Mouse (Mus musculus): Measurements from ENCODE around the gene Mmp14.

Gene Mmp14

DNA sequence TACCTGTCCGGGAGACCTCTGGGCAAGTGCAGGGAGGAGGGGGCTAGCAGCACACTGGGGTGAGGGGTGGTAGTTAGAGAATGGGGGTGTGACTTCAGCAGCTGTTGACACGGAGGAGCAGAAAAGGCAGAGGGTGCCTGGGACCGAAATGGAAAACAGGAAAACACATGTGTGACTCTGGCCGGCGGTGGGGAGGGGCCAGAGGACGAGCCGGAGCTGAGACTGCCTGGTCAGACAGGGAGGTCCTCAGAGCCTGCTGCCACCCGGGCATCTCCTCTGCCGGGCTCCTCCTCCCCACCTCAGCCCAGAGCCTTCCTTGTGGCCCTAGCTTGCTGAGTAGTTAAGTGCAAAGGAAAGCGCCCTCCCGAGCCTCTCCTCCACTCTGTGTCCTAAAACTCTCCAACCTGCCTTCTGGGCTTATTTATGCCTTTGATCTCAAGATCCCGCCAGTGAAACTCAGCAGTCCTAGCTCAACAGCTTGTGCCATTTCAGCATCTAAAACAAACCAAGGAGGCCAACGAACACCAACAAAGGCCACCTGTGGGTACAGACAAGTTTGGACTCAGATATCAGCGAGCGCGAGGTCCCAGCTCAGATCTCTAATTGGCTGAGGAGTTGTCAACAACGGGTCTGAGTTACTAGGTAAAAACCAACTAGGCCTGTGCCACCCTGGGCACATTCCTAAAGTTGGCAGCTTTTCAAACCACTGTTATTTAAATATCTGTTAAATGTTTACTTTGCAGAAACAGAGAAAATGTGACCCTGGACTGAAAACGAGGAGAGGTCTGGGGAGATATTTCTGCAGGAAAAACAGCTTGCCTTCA is 17.3 kb upstream of the Mmp14 start:
- peak; percentile 71 for DNase-seq (ENCODE audit: low read depth, low spot score)

DNA sequence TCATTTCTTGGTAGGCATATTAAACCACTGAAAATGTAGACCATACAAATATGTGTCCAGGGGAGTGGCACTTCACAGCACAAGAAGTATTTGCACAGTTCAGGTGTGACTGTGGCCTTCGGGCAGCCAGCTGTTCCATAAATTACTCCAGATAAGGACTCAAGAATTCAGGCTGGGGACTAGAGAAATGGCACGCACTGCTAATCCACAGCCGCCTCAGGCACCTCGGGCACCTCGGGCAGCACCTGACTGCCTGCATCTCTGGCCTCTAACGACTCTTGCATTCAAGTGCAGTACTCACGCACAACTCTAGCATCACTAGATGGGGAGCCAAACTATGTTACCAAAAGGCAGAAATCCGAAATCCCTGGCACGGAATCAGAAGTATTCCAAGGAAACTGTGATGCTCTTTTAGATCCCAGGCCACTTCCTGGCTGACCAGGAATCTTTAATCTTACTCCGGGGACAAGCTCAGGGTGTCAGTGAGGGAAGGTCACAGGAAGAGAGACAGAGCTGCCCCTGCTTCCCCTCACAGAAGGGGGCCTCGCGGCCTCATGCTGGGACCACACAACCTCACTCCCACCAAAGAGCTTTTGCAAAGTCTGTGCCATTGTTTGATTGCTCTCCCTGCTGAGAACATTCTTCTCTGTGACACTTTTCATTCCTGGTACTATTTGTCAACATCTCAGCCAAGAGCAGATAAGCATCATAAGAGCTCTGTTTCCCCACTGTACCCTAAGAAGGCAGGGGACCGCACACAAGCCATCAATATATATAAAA is 16.0 kb upstream of the Mmp14 start:
- peak; percentile 55 for DNase-seq (ENCODE audit: low read depth, low spot score)

DNA sequence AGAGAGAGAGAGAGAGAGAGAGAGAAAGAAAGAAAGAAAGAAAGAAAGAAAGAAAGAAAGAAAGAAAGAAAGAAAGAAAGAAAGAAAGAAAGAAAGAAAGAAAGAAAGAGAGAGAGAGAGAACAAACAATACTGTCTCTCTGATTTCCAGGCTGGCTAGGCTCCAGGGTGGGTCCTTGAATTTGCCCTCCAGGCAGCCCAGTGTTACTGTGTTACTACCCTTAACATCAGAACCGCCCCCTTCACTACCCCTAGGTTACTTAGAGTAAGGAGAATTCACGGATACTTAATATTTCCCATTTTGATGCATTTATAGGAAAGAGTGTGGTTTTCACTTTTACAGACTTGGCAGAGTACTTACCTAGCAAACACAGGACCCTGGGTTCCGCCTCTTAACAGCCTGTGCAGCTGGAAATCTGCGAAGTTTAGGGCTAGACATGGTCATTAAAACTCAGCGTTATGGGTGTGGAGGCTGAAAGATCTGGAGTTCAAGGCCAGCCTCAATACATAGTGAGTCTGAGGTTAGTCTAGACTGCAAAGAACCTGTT is 15.1 kb upstream of the Mmp14 start:
- no peak for DNase-seq (ENCODE audit: low read depth, low spot score)

GRCm38 (mm10) chr14:54416830-54417229 is 14.6 kb upstream of the Mmp14 start:
- peak; percentile 64 for DNase-seq (ENCODE audit: low read depth, low spot score)

DNA sequence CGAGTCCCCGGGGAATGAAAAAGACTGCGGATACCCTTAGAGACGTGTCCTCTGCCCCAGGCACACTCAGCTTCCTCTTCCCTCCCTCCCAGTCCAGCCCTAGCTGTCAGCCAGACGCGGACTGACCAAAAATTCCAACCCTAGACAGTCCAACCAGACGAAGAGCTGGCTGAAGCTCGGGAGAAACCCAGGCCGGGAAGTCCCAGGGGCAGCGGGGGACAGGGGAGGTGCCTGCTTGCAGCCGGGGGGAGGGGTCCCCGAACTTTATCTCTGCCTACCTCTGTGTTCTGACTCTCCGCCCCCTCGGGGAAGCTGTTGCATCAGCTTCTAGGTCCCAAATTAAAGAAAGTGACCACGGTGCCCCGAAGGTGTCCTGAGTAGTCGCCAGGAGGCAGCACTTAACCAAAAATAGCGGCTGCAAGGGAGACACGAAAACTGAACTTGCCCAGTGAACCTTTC is 13.8 kb upstream of the Mmp14 start, which contains the start of gene Slc7a7:
Gene Slc7a7 (minus strand): TSS at position 158 of the 459 bp plus-strand sequence.
- DNase-seq (ENCODE audit: low read depth, low spot score): peak; percentile 89

DNA sequence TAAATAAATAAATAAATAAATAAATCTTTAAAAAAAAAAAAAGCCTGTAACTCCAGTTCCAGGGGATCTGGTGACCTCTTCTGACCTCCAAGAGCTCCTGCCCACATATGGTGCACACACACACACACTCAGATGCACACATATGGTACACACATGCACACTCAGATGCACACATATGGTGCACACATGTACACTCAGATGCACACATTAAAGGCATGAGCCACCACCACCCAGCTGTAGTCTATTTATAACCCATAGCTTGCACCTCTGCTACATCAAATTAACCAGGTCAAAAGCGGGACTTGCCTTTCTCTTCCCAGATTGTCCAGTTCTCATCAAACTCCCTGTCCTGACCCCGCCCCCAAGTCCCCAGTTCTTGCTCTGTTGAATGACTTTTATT is 10.4 kb upstream of the Mmp14 start:
- no peak for DNase-seq (ENCODE audit: low read depth, low spot score)

DNA sequence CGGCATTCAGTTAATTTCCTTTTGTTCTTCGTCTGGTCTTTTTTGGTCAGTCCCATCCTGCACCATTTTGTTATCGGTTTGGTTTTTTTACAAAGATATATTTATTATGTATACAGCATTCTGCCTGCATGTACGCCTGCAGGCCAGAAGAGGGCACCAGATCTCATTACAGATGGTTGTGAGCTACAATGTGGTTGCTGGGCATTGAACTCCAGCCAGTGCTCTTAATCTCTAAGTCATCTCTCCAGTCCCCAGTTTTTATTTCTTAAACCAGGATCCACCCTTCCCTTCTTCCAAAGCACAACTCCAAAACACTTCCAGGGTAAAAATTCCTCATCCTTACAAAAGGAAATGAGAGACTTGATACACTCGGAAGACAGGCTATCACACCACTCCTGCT is 8.0 kb upstream of the Mmp14 start:
- DNase-seq (ENCODE audit: low read depth, low spot score): peak; percentile 60

- no peak for DNase-seq (ENCODE audit: low read depth, low spot score)
Measured at GRCm38 (mm10) chr14:54424634-54425033, 6.8 kb upstream of the Mmp14 start.

- DNase-seq (ENCODE audit: low read depth, low spot score): no peak
Measured at GRCm38 (mm10) chr14:54425540-54425939, 5.9 kb upstream of the Mmp14 start.

GRCm38 (mm10) chr14:54426003-54426688 is 5.3 kb upstream of the Mmp14 start:
- no peak for DNase-seq (ENCODE audit: low read depth, low spot score)

GRCm38 (mm10) chr14:54426689-54427398 is 4.6 kb upstream of the Mmp14 start, which contains the start of gene Mrpl52:
Mrpl52 (plus strand) TSS chr14:54426909.
- DNase-seq (ENCODE audit: low read depth, low spot score): peak; percentile 88

GRCm38 (mm10) chr14:54427696-54428095 is 3.7 kb upstream of the Mmp14 start:
- no peak for DNase-seq (ENCODE audit: low read depth, low spot score)

DNA sequence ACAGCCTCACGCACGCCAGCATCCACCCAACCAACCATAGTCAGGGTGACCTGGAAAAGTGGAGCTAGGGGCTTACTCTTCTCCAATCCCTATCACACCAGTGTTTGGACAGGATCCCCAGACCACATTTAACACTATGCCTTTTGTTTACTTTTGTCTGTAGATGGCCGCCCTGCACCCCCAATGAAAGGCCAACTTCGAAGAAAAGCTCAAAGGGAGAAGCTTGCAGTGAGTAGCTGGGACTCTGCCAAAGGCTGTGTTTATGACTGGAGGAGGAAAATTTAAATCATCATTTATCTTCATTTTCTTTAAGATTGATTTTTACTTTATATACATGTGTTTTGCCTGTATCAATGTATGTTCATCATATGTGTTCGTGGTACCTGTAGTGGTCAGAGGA is 3.0 kb upstream of the Mmp14 start:
- DNase-seq (ENCODE audit: low read depth, low spot score): no peak

DNA sequence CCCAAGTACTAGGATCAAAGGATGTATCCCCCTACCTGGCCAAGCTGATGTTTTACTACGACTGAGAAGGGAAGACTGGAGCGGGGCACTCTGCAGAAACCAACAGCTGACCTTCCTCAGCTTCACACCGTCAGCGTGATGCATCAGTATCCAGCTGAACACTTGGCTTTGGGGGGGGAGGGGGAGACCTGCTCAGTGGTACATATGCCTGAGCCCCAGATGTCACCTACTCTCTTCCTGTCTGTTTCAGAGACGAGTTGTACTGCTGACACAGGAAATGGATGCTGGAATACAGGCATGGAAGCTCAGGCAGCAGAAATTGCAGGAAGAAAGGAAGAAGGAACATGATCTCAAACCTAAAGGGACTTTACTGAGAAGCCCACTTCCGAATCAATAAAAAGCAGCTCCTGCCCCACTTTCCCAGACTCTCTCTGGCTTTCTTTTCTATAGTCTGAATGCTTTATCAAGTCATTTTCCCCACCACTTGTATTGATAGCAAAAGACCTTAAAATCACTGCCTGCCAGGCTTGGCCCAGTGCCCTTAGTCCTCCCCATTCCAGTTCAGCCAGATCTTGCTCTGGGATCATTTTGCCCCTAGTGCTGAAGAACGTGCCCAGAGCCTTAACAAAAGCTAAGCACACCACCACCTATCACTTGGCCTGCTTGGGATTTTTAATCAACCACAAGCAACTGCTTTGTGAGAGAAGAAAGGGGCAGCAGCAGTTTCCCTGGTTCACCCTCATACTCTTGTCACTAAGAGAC is 1.9 kb upstream of the Mmp14 start:
- DNase-seq (ENCODE audit: low read depth, low spot score): no peak

- no peak for DNase-seq (ENCODE audit: low read depth, low spot score)
Measured at GRCm38 (mm10) chr14:54430406-54431145, 836 bp upstream of the Mmp14 start.

GRCm38 (mm10) chr14:54432078-54432836 is 845 bp downstream of the Mmp14 start:
- DNase-seq (ENCODE audit: low read depth, low spot score): no peak

- no peak for DNase-seq (ENCODE audit: low read depth, low spot score)
Measured at GRCm38 (mm10) chr14:54432837-54433830, 1.7 kb downstream of the Mmp14 start.

Data from A20 (cell line).